Mouse (Mus musculus) retina, postnatal 1 day (tissue): ENCODE measurements at regions not wholly inside any gene's neighbourhood (a gene's known extent, or its start where the extent isn't known, plus 50 kb on each side); places are given as distances from the start of the nearest gene placed in this dataset.

Source experiments
- DNase-seq: peaks from one replicate; pipeline ENCODE4 v3.0.0-alpha.2; 2012

GRCm38 (mm10) chr3:23032064-23032463 lies 955.6 kb downstream of the Tbl1xr1 start:
- DNase-seq, result no peak

GRCm38 (mm10) chr3:23063180-23063965 lies 986.9 kb downstream of the Tbl1xr1 start:
- DNase-seq, result peak; percentile 20

GRCm38 (mm10) chr3:23071486-23071885 lies 995.0 kb downstream of the Tbl1xr1 start:
- DNase-seq, result no peak
